Mouse (Mus musculus) inflammation-experienced regulatory T-cells (primary cell): Measurements from ENCODE around the gene Vmn1r23. TPM values are rescaled to one million over a fixed set of nuclear protein-coding genes. Genes with fewer than 3 reads are reported as not detected.

Source experiments
- polyA plus RNA-seq, 2 experiments: library from polyadenylated mRNA; unstranded; fragments of 100-300 nt; shearing (Covaris generic); gene quantifications; one replicate each; pipeline ENCODE4 v1.2.1; 2017

The Vmn1r23 gene
- polyA plus RNA-seq: not detected

GRCm38 (mm10) chr6:57926738-57927137, at the start of gene Vmn1r23:
TSS of gene Vmn1r23 (minus strand) at chr6:57926838.

GRCm38 (mm10) chr6:57961403-57961802, 34.8 kb upstream of the Vmn1r23 start, which contains the start of gene Vmn1r24:
TSS of gene Vmn1r24 (minus strand) at chr6:57961503.

DNA sequence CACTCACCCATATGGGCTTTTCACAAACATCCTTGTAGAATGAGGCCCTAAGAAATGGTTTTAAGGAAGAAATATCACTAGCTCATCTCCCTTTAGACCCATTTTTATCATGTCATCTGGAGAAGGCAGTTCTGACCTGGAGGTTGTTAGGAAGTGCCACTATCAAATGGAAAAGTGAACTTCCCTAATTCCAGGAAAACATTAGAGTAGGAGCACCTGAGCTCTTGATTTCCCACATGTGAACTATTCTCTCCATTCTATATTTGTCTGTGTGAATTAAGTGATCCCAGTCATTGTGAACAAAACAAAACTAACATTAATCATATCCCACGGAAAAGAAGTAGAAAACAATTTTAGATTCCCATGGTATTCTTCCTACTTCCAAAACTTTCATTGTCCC, 18.7 kb downstream of the Vmn1r23 start, which contains the start of gene Vmn1r22:
TSS of gene Vmn1r22 (minus strand) at position 101 of the 400 bp plus-strand sequence.

Other genes starting within 250 kb of the Vmn1r23 start
- gene Pyurf, start 234.8 kb downstream of the Vmn1r23 start, polyA plus RNA-seq: 10 to 100 TPM in 1 of 2 experiments, 1 to 10 TPM in 1; 5.2 to 10.3 TPM
- gene Lancl2, start 224.3 kb downstream of the Vmn1r23 start, polyA plus RNA-seq: 1 to 10 TPM; 3.1 to 4.3 TPM
- gene Vopp1, start 101.7 kb downstream of the Vmn1r23 start, polyA plus RNA-seq: 10 to 100 TPM; 27.9 to 29.1 TPM
- not detected for gene Vmn1r21, start 76.5 kb downstream of the Vmn1r23 start, polyA plus RNA-seq
- under 1 TPM in 1 of 2 experiments, not detected in 1; 0.18 TPM for gene Vmn1r22, start 18.8 kb downstream of the Vmn1r23 start, polyA plus RNA-seq
- 1 to 10 TPM; 1.1 to 2.0 TPM for gene Vmn1r24, start 34.7 kb upstream of the Vmn1r23 start, polyA plus RNA-seq
- under 1 TPM in 1 of 2 experiments, not detected in 1; 0.25 TPM for gene Vmn1r25, start 54.0 kb upstream of the Vmn1r23 start, polyA plus RNA-seq
- not detected for gene Vmn1r26, start 88.3 kb upstream of the Vmn1r23 start, polyA plus RNA-seq